Mouse (Mus musculus) limb, embryonic 13.5 days (tissue): Measurements from ENCODE around the gene Grrp1. TPM values are rescaled to one million over a fixed set of nuclear protein-coding genes. Genes with fewer than 3 reads are reported as not detected.
"Not testable (repeated sequence)": the region's sequence is repeated elsewhere in the genome, so short reads cannot be mapped to it uniquely, and the experiment has no call there.

Source experiments
- ATAC-seq: fragments of 200-750 bp; cut with Nextera tagmentation; 2 replicates; pipeline ENCODE4 v1.8.0; 2017; ENCODE audit warnings: low read depth, moderate number of reproducible peaks, moderate TSS enrichment; ENCODE audit not compliant: low FRiP score
- H3K27ac ChIP-seq: fragments of 300-500 bp; sonication (generic); 2 replicates; pipeline ENCODE4 v1.5.1; 2015; ENCODE audit warnings: inconsistent platforms, mild to moderate bottlenecking, moderate library complexity
- H3K27me3 ChIP-seq: fragments of 300-500 bp; sonication (generic); 2 replicates; pipeline ENCODE4 v1.6.1; 2015; ENCODE audit warnings: mild to moderate bottlenecking, inconsistent platforms
- H3K36me3 ChIP-seq: fragments of 300-500 bp; sonication (generic); 2 replicates; pipeline ENCODE4 v1.6.1; 2015; ENCODE audit warnings: inconsistent platforms, mild to moderate bottlenecking, moderate library complexity
- H3K4me1 ChIP-seq: fragments of 300-500 bp; sonication (generic); 2 replicates; pipeline ENCODE4 v1.6.1; 2015; ENCODE audit warnings: inconsistent platforms
- H3K4me2 ChIP-seq: fragments of 300-500 bp; sonication (generic); replicated peaks from 2 replicates; pipeline ENCODE4 v1.6.1; 2015; ENCODE audit warnings: inconsistent platforms, mild to moderate bottlenecking, moderate library complexity
- H3K4me3 ChIP-seq: fragments of 300-500 bp; sonication (generic); 2 replicates; pipeline ENCODE4 v1.5.1; 2015; ENCODE audit warnings: moderate library complexity, mild to moderate bottlenecking, inconsistent platforms
- H3K9ac ChIP-seq: fragments of 300-500 bp; sonication (generic); 2 replicates; pipeline ENCODE4 v1.6.1; 2015; ENCODE audit warnings: mild to moderate bottlenecking, inconsistent platforms
- H3K9me3 ChIP-seq: fragments of 300-500 bp; sonication (generic); 2 replicates; pipeline ENCODE4 v1.6.1; 2016; ENCODE audit warnings: inconsistent platforms
- WGBS: fragments of 180-500 bp; shearing (Covaris S2); methylation state at CpG from one replicate; pipeline ENCODE4 v1.1.7; 2015; 5-methylcytosine and 5-hydroxymethylcytosine counted together
- polyA plus RNA-seq: library from polyadenylated mRNA; unstranded; fragments of >200 nt; fragmentation: Nextera tagmentation; extraction: Ambion mirVana; gene quantifications from 2 replicates; pipeline ENCODE4 v1.2.1, GENCODE M21; 2015

Gene Grrp1
- polyA plus RNA-seq = 4.7 and 5.3 TPM in 2 replicates

GRCm38 (mm10) chr4:134253722-134254324 lies at the start of gene Grrp1:
TSS of gene Grrp1 (minus strand) at chr4:134254106.
- under 1% methylated on average over 13 of the region's 13 CpGs for WGBS
- no peaks in the 10 kb centered on the region for H3K9me3 ChIP-seq
- H3K27ac ChIP-seq = 0 out of 2 replicates have a peak within 1 kb of the TSS, but pooled peaks have one; percentile 10
- ATAC-seq = no peak
- no peaks in the 10 kb centered on the region for H3K36me3 ChIP-seq
- H3K4me1 ChIP-seq = peaks cover 71% of the 10 kb centered on the region
- peak within 1 kb of the TSS; percentile 56 for H3K9ac ChIP-seq
- H3K4me3 ChIP-seq = peak within 1 kb of the TSS; percentile 56
- peaks cover 75% of the 10 kb centered on the region for H3K27me3 ChIP-seq
- peak within 1 kb of the TSS; percentile 93 for H3K4me2 ChIP-seq

GRCm38 (mm10) chr4:134302084-134302483 lies 48.2 kb upstream of the Grrp1 start:
- 76% methylated on average over 5 of the region's 5 CpGs for WGBS
- H3K4me2 ChIP-seq = no peak overlapping the region
- H3K9ac ChIP-seq = no peak overlapping the region
- no peaks in the 10 kb centered on the region for H3K36me3 ChIP-seq
- no peaks in the 10 kb centered on the region for H3K27me3 ChIP-seq
- H3K9me3 ChIP-seq = no peaks in the 10 kb centered on the region
- no peak overlapping the region for H3K27ac ChIP-seq
- no peak for ATAC-seq
- no peak overlapping the region for H3K4me3 ChIP-seq
- peaks cover 3% of the 10 kb centered on the region for H3K4me1 ChIP-seq

GRCm38 (mm10) chr4:134300316-134300715 lies 46.4 kb upstream of the Grrp1 start:
- Histone ChIP-seq H3K36me3 (no peaks in the 10 kb centered on the region), H3K4me3 (no peak overlapping the region), H3K4me2 (no peak overlapping the region), H3K27me3 (no peaks in the 10 kb centered on the region), H3K27ac (no peak overlapping the region), H3K4me1 (no peaks in the 10 kb centered on the region), H3K9me3 (peaks cover 4% of the 10 kb centered on the region; the same call in 1 of the 2 replicates), H3K9ac (no peak overlapping the region)
- 79% methylated on average over 9 of the region's 9 CpGs for WGBS
- no peak for ATAC-seq

- Histone ChIP-seq H3K4me3 (no peak overlapping the region), H3K36me3 (no peaks in the 10 kb centered on the region), H3K9ac (0 out of 2 replicates have a peak overlapping the region, but pooled peaks have one; percentile 35), H3K4me2 (no peak overlapping the region), H3K4me1 (no peaks in the 10 kb centered on the region), H3K27me3 (no peaks in the 10 kb centered on the region), H3K27ac (no peak overlapping the region), H3K9me3 (peaks cover 4% of the 10 kb centered on the region; the same call in 1 of the 2 replicates)
- 51% methylated on average over 4 of the region's 4 CpGs for WGBS
- no peak for ATAC-seq
These were observed 45.5 kb upstream of the Grrp1 start for GRCm38 (mm10) chr4:134299498-134299810.

- Histone ChIP-seq H3K4me3 (no peak overlapping the region), H3K27me3 (peaks cover 4% of the 10 kb centered on the region; the same call in 1 of the 2 replicates), H3K36me3 (no peaks in the 10 kb centered on the region), H3K9me3 (peaks cover 4% of the 10 kb centered on the region; the same call in 1 of the 2 replicates), H3K27ac (no peak overlapping the region), H3K9ac (0 out of 2 replicates have a peak overlapping the region, but pooled peaks have one; percentile 35), H3K4me1 (no peaks in the 10 kb centered on the region), H3K4me2 (no peak overlapping the region)
- WGBS = 73% methylated on average over 19 of the region's 19 CpGs
- ATAC-seq = no peak
These were observed 45.0 kb upstream of the Grrp1 start for GRCm38 (mm10) chr4:134298626-134299497.

GRCm38 (mm10) chr4:134297369-134297768 lies 43.5 kb upstream of the Grrp1 start:
- no peak overlapping the region for H3K9ac ChIP-seq
- 92% methylated on average over 8 of the region's 8 CpGs for WGBS
- no peaks in the 10 kb centered on the region for H3K36me3 ChIP-seq
- H3K4me1 ChIP-seq = no peaks in the 10 kb centered on the region
- no peak overlapping the region for H3K4me2 ChIP-seq
- no peak overlapping the region for H3K27ac ChIP-seq
- H3K27me3 ChIP-seq = peaks cover 17% of the 10 kb centered on the region
- H3K9me3 ChIP-seq = peaks cover 4% of the 10 kb centered on the region; the same call in 1 of the 2 replicates
- no peak overlapping the region for H3K4me3 ChIP-seq
- no peak for ATAC-seq

GRCm38 (mm10) chr4:134296523-134296922 lies 42.6 kb upstream of the Grrp1 start:
- Histone ChIP-seq H3K9me3 (peaks cover 4% of the 10 kb centered on the region; the same call in 1 of the 2 replicates), H3K4me3 (no peak overlapping the region), H3K27me3 (peaks cover 17% of the 10 kb centered on the region), H3K9ac (no peak overlapping the region), H3K4me1 (no peaks in the 10 kb centered on the region; the same call in 1 of the 2 replicates), H3K4me2 (no peak overlapping the region), H3K36me3 (no peaks in the 10 kb centered on the region), H3K27ac (no peak overlapping the region)
- 90% methylated on average over 4 of the region's 4 CpGs for WGBS
- ATAC-seq = no peak

- H3K4me3 ChIP-seq, H3K27ac ChIP-seq, H3K9ac ChIP-seq, H3K4me2 ChIP-seq, H3K36me3 ChIP-seq, H3K9me3 ChIP-seq, ATAC-seq, H3K4me1 ChIP-seq: not testable (repeated sequence)
- WGBS = 88% methylated on average over 4 of the region's 4 CpGs
- H3K27me3 ChIP-seq = peaks cover 17% of the 10 kb centered on the region
These were observed 42.2 kb upstream of the Grrp1 start for GRCm38 (mm10) chr4:134296096-134296495.

- 60% methylated on average over 9 of the region's 9 CpGs for WGBS
- no peak for ATAC-seq
These were observed 39.8 kb upstream of the Grrp1 start for GRCm38 (mm10) chr4:134293692-134294163.

GRCm38 (mm10) chr4:134293061-134293691 lies 39.3 kb upstream of the Grrp1 start:
- 72% methylated on average over 18 of the region's 18 CpGs for WGBS
- Histone ChIP-seq H3K9me3 (peaks cover 4% of the 10 kb centered on the region; the same call in 1 of the 2 replicates), H3K27me3 (peaks cover 17% of the 10 kb centered on the region), H3K4me3 (no peak overlapping the region), H3K27ac (no peak overlapping the region), H3K4me2 (no peak overlapping the region), H3K4me1 (peaks cover 9% of the 10 kb centered on the region), H3K36me3 (no peaks in the 10 kb centered on the region), H3K9ac (no peak overlapping the region)
- ATAC-seq = no peak

More at GRCm38 (mm10) chr4:134293692-134294163, 39.8 kb upstream of the Grrp1 start:
- Histone ChIP-seq H3K4me2 (no peak overlapping the region), H3K4me3 (no peak overlapping the region), H3K9me3 (peaks cover 4% of the 10 kb centered on the region; the same call in 1 of the 2 replicates), H3K27me3 (peaks cover 17% of the 10 kb centered on the region), H3K9ac (no peak overlapping the region), H3K36me3 (no peaks in the 10 kb centered on the region), H3K27ac (no peak overlapping the region), H3K4me1 (peaks cover 4% of the 10 kb centered on the region)

GRCm38 (mm10) chr4:134292067-134292466 lies 38.2 kb upstream of the Grrp1 start:
- Histone ChIP-seq H3K27ac (no peak overlapping the region), H3K4me1 (peaks cover 12% of the 10 kb centered on the region), H3K4me3 (no peak overlapping the region), H3K4me2 (no peak overlapping the region), H3K9ac (no peak overlapping the region), H3K36me3 (no peaks in the 10 kb centered on the region), H3K9me3 (peaks cover 4% of the 10 kb centered on the region; the same call in 1 of the 2 replicates), H3K27me3 (peaks cover 17% of the 10 kb centered on the region)
- no peak for ATAC-seq
- 22% methylated on average over 7 of the region's 7 CpGs for WGBS
